Mouse (Mus musculus): ENCODE data around the gene Basp1. TPM values are rescaled to one million over a fixed set of nuclear protein-coding genes. Genes with fewer than 3 reads are reported as not detected.
A peak's percentile ranks its signal among the peaks of the same experiment; 100 is the strongest.

Basp1 gene
- total RNA-seq, 2 experiments from 2014 or later, result 665 to 747 TPM

- intact Hi-C loops (cut with DNase I), result loop anchor here (2.0 to 10.0 kb wide), 2 partner anchors 288 to 526 kb away; no protein-coding TSS in a partner anchor
Observed at GRCm38 (mm10) chr15:25429007-25429406, 15.4 kb upstream of the Basp1 start.

GRCm38 (mm10) chr15:25428551-25428950, 15.0 kb upstream of the Basp1 start:
- DNase-seq (ENCODE audit: low spot score in 2 of 2), result peak; percentile 40 to 45

More at GRCm38 (mm10) chr15:25429007-25429406, 15.4 kb upstream of the Basp1 start:
- no peak for DNase-seq (ENCODE audit: low spot score in 2 of 2)

GRCm38 (mm10) chr15:25420266-25420665, 6.7 kb upstream of the Basp1 start:
- no peak for DNase-seq (ENCODE audit: low spot score in 2 of 2)
- intact Hi-C loops (cut with DNase I), result loop anchor here (10.0 kb wide), 1 partner anchor 535 kb away; no protein-coding TSS in a partner anchor

More at GRCm38 (mm10) chr15:25428551-25428950, 15.0 kb upstream of the Basp1 start:
- intact Hi-C loops (cut with DNase I), result loop anchor here (2.0 to 10.0 kb wide), 2 partner anchors 288 to 526 kb away; no protein-coding TSS in a partner anchor

GRCm38 (mm10) chr15:25416367-25416766, 2.8 kb upstream of the Basp1 start:
- DNase-seq (ENCODE audit: low spot score in 2 of 2), result no peak
- intact Hi-C loops (cut with DNase I), result no loop called here

GRCm38 (mm10) chr15:25415958-25416357, 2.4 kb upstream of the Basp1 start:
- intact Hi-C loops (cut with DNase I), result loop anchor here (2.0 kb wide), 3 partner anchors 767 to 827 kb away; no protein-coding TSS in a partner anchor

GRCm38 (mm10) chr15:25414747-25415119, 1.2 kb upstream of the Basp1 start:
- DNase-seq (ENCODE audit: low spot score in 2 of 2), result peak; percentile 91 to 96
- intact Hi-C loops (cut with DNase I), result loop anchor here (2.0 to 5.0 kb wide), 6 partner anchors 142 to 826 kb away; no protein-coding TSS in a partner anchor

More at GRCm38 (mm10) chr15:25415958-25416357, 2.4 kb upstream of the Basp1 start:
- no peak for DNase-seq (ENCODE audit: low spot score in 2 of 2)

- DNase-seq (ENCODE audit: low spot score in 2 of 2), result peak; percentile 71 to 83
- intact Hi-C loops (cut with DNase I), result loop anchor here (2.0 to 5.0 kb wide), 6 partner anchors 142 to 825 kb away; no protein-coding TSS in a partner anchor
Observed at GRCm38 (mm10) chr15:25414011-25414746, 615 bp upstream of the Basp1 start.

- intact Hi-C loops (cut with DNase I), result loop anchor here (1.0 to 5.0 kb wide), 6 partner anchors 48 to 692 kb away; no protein-coding TSS in a partner anchor
- DNase-seq (ENCODE audit: low spot score in 2 of 2), result peak in 1 of 2 experiments; percentile 48
Observed at GRCm38 (mm10) chr15:25412761-25413261, 753 bp downstream of the Basp1 start.

GRCm38 (mm10) chr15:25412171-25412641, 1.4 kb downstream of the Basp1 start:
- intact Hi-C loops (cut with DNase I), result loop anchor here (2.0 to 5.0 kb wide), 5 partner anchors 47 to 691 kb away; no protein-coding TSS in a partner anchor
- DNase-seq (ENCODE audit: low spot score in 2 of 2), result peak; percentile 82 to 83

GRCm38 (mm10) chr15:25411461-25411860, 2.1 kb downstream of the Basp1 start:
- no peak for DNase-seq (ENCODE audit: low spot score in 2 of 2)
- intact Hi-C loops (cut with DNase I), result loop anchor here (5.0 kb wide), 3 partner anchors 139 to 374 kb away; no protein-coding TSS in a partner anchor

GRCm38 (mm10) chr15:25405926-25406325, 7.6 kb downstream of the Basp1 start:
- intact Hi-C loops (cut with DNase I), result no loop called here
- no peak for DNase-seq (ENCODE audit: low spot score in 2 of 2)

- intact Hi-C loops (cut with DNase I), result no loop called here
- no peak for DNase-seq (ENCODE audit: low spot score in 2 of 2)
Observed at GRCm38 (mm10) chr15:25403879-25404278, 9.7 kb downstream of the Basp1 start.

GRCm38 (mm10) chr15:25402001-25402400, 11.6 kb downstream of the Basp1 start:
- no peak for DNase-seq (ENCODE audit: low spot score in 2 of 2)
- intact Hi-C loops (cut with DNase I), result no loop called here

GRCm38 (mm10) chr15:25400276-25400675, 13.3 kb downstream of the Basp1 start:
- intact Hi-C loops (cut with DNase I), result no loop called here
- no peak for DNase-seq (ENCODE audit: low spot score in 2 of 2)

GRCm38 (mm10) chr15:25395912-25396590, 17.5 kb downstream of the Basp1 start:
- DNase-seq (ENCODE audit: low spot score in 2 of 2), result no peak
- intact Hi-C loops (cut with DNase I), result no loop called here

- intact Hi-C loops (cut with DNase I), result no loop called here
- DNase-seq (ENCODE audit: low spot score in 2 of 2), result no peak
Observed at GRCm38 (mm10) chr15:25392525-25393099, 21.0 kb downstream of the Basp1 start.

- no peak for DNase-seq (ENCODE audit: low spot score in 2 of 2)
- intact Hi-C loops (cut with DNase I), result no loop called here
Observed at GRCm38 (mm10) chr15:25391210-25391609, 22.4 kb downstream of the Basp1 start.

GRCm38 (mm10) chr15:25387572-25387971, 26.0 kb downstream of the Basp1 start:
- no peak for DNase-seq (ENCODE audit: low spot score in 2 of 2)
- intact Hi-C loops (cut with DNase I), result no loop called here

- no peak for DNase-seq (ENCODE audit: low spot score in 2 of 2)
- intact Hi-C loops (cut with DNase I), result no loop called here
Observed at GRCm38 (mm10) chr15:25380051-25380450, 33.5 kb downstream of the Basp1 start.
